Mouse (Mus musculus) bone marrow macrophage, adult 2 months (primary cell): ENCODE measurements at regions not wholly inside any gene's neighbourhood (a gene's known extent, or its start where the extent isn't known, plus 50 kb on each side); places are given as distances from the start of the nearest gene placed in this dataset.

Source experiments
- CTCF ChIP-seq: IDR thresholded peaks from 2 replicates; pipeline ENCODE4 v1.5.1; 2012; ENCODE audit warnings: low read depth, mild to moderate bottlenecking, low read length, moderate library complexity
- POLR2A ChIP-seq: IDR thresholded peaks from 2 replicates; pipeline ENCODE4 v1.6.1; 2012; ENCODE audit warnings: mild to moderate bottlenecking, low read depth, low read length, borderline replicate concordance

- TF ChIP-seq CTCF: no peak
- TF ChIP-seq POLR2A: no peak
These were observed 191.4 kb upstream of the Clec14a start for GRCm38 (mm10) chr12:58460465-58460864.
